Mouse (Mus musculus) liver, embryonic 14.5 days (tissue): Measurements from ENCODE around the gene Rnf151. TPM values are rescaled to one million over a fixed set of nuclear protein-coding genes. Genes with fewer than 3 reads are reported as not detected.

Experiments used
- ATAC-seq: fragments of 200-750 bp; cut with Nextera tagmentation; 2 replicates; pipeline ENCODE4 v1.8.0; 2017; ENCODE audit warnings: moderate number of reproducible peaks, mild to moderate bottlenecking, moderate library complexity; ENCODE audit not compliant: insufficient read depth
- DNase-seq, 3 experiments: peaks; one replicate each; pipeline ENCODE4 v3.0.0-alpha.2; 2012 to 2013; ENCODE audit warnings: low read depth in 3 of 3, low spot score in 3 of 3
- H3K27ac ChIP-seq: fragments of 300-500 bp; sonication (generic); 2 replicates; pipeline ENCODE4 v1.5.1; 2014; ENCODE audit warnings: moderate library complexity, mild to moderate bottlenecking, control low read depth, inconsistent platforms
- H3K27me3 ChIP-seq: fragments of 300-500 bp; sonication (generic); 2 replicates; pipeline ENCODE4 v1.6.1; 2014; ENCODE audit warnings: mild to moderate bottlenecking, low read length, moderate library complexity; ENCODE audit not compliant: control insufficient read depth, insufficient read depth
- H3K36me3 ChIP-seq: fragments of 300-500 bp; sonication (generic); replicated peaks from 2 replicates; pipeline ENCODE4 v1.6.1; 2014; ENCODE audit warnings: low read depth; ENCODE audit not compliant: control insufficient read depth, insufficient read depth
- H3K4me1 ChIP-seq, 2 experiments: fragments of 200-500 bp in 1 of 2; fragments of 300-500 bp in 1 of 2; sonication (generic) in 1 of 2; replicated peaks; 2 replicates each; pipeline ENCODE4 v1.6.1; 2012 to 2014; ENCODE audit warnings: antibody characterized with exemption in 1 of 2, inconsistent platforms in 1 of 2, low read length in 1 of 2; ENCODE audit not compliant: control insufficient read depth in 2 of 2, insufficient read depth in 2 of 2
- H3K4me2 ChIP-seq: fragments of 300-500 bp; sonication (generic); 2 replicates; pipeline ENCODE4 v1.6.1; 2014; ENCODE audit warnings: low read depth, mild to moderate bottlenecking, control low read depth, moderate library complexity
- H3K4me3 ChIP-seq, 2 experiments: fragments of 200-500 bp in 1 of 2; fragments of 300-500 bp in 1 of 2; sonication (generic) in 1 of 2; 2 replicates each; pipeline ENCODE4 v1.5.1; 2012 to 2014; ENCODE audit warnings: low read depth in 2 of 2, low read length in 2 of 2, mild to moderate bottlenecking in 2 of 2, control low read depth in 1 of 2, inconsistent platforms in 1 of 2, moderate library complexity in 1 of 2; ENCODE audit not compliant: insufficient read depth in 1 of 2
- H3K9ac ChIP-seq: fragments of 300-500 bp; sonication (generic); replicated peaks from 2 replicates; pipeline ENCODE4 v1.6.1; 2014; ENCODE audit warnings: mild to moderate bottlenecking, control low read depth, moderate library complexity
- H3K9me3 ChIP-seq: fragments of 300-500 bp; sonication (generic); 2 replicates; pipeline ENCODE4 v1.6.1; 2016; ENCODE audit warnings: low read length, mixed read lengths; ENCODE audit not compliant: control insufficient read depth
- CTCF ChIP-seq: IDR thresholded peaks from 2 replicates; pipeline ENCODE4 v1.5.1; 2016; ENCODE audit warnings: antibody characterized with exemption, low read depth, control low read depth
- EP300 ChIP-seq: IDR thresholded peaks from 2 replicates; pipeline ENCODE4 v1.6.1; 2016; ENCODE audit warnings: antibody characterized with exemption, low read depth
- WGBS: fragments of 180-500 bp; shearing (Covaris S2); extraction: QIAGEN DNeasy Blood & Tissue Kit; methylation state at CpG from one replicate; pipeline ENCODE4 v1.1.7; 2014; ENCODE audit not compliant: insufficient replicate concordance; 5-methylcytosine and 5-hydroxymethylcytosine counted together
- polyA plus RNA-seq, 2 experiments: library from polyadenylated mRNA; depleted of rRNA in 1 of 2; stranded (reverse) in 1 of 2; unstranded in 1 of 2; fragments of >200 nt; fragmentation: Nextera tagmentation in 1 of 2; extraction: Ambion mirVana in 1 of 2; gene quantifications; 2 replicates each; pipeline versions ENCODE4 v1.2.1 to v1.2.3; 2012 to 2014

Gene Rnf151
- polyA plus RNA-seq, 2 experiments, result 0.11 TPM; not detected in 1

DNA sequence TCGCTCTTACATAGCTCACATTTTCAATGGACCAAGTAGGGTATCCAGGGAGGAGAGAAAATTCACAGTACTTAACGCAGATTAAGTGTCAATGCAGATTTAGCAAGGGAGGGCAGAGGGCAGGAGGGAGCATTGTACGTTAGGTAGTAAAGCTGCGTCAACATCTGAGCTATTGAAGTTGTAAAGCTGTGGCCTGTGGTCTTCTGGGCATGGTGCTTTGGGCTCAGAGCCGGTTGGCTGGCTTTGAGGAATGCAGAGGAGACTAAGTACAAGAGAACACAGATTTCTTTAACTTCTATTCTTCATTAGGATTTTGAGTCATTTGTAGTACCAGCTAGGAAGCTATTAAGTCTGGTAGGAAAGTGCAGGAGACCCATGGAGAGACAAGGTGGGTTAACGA is 2.3 kb downstream of the Rnf151 start:
- H3K4me1 ChIP-seq, result peaks cover 2 to 6% of the 10 kb centered on the region in 2 experiments
- H3K9me3 ChIP-seq, result no peaks in the 10 kb centered on the region
- WGBS, result 81% methylated on average over 6 of the region's 6 CpGs
- no peak overlapping the region for H3K27ac ChIP-seq
- ATAC-seq (no peak), DNase-seq (no peak)
- TF ChIP-seq EP300 (no peak), CTCF (no peak)
- no peak overlapping the region for H3K4me3 ChIP-seq
- no peak overlapping the region for H3K9ac ChIP-seq
- no peaks in the 10 kb centered on the region for H3K27me3 ChIP-seq
- no peak overlapping the region for H3K4me2 ChIP-seq
- H3K36me3 ChIP-seq, result peaks cover under 1% of the 10 kb centered on the region; the same call in 1 of the 2 replicates

DNA sequence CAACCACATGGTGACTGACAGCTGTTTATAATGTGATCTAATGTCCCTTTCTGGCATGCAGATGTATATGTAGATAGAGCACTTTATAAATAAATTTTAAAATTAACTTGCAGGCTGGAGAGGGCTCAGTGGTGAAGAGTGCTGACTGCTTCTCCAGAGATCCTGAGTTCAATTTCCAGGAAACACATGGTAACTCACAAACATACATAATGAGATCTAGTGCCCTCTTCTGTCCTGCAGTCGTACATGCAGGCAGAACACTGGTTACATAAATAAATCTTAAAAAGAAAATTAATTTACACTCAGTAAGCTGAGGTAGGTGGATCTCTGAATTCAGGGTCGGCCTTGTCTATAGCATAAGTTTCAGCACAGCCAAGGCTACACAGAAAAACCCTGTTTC is 9.2 kb downstream of the Rnf151 start:
- DNase-seq, result peak in 1 of 3 experiments; percentile 61
- TF ChIP-seq EP300 (no peak), CTCF (peak; percentile 58; the same call in 1 of the 2 replicates)
- H3K9ac ChIP-seq, result no peak overlapping the region
- no peaks in the 10 kb centered on the region for H3K27me3 ChIP-seq
- H3K36me3 ChIP-seq, result peaks cover 3% of the 10 kb centered on the region; the same call in 1 of the 2 replicates
- ATAC-seq, result no peak
- H3K27ac ChIP-seq, result no peak overlapping the region
- H3K4me2 ChIP-seq, result peak overlapping the region; percentile 97
- H3K4me1 ChIP-seq, result peaks cover 12 to 14% of the 10 kb centered on the region in 2 experiments
- peak overlapping the region in 1 of 2 experiments; percentile 86; a peak in 2 of 4 replicates for H3K4me3 ChIP-seq
- no peaks in the 10 kb centered on the region for H3K9me3 ChIP-seq
- 18% methylated on average over 2 of the region's 2 CpGs for WGBS

GRCm38 (mm10) chr17:24707801-24708425 is 9.9 kb downstream of the Rnf151 start:
- peaks cover 12 to 14% of the 10 kb centered on the region in 2 experiments for H3K4me1 ChIP-seq
- H3K9ac ChIP-seq, result peak overlapping the region; percentile 83
- ATAC-seq (peak; percentile 61; the same call in 1 of the 2 replicates), DNase-seq (no peak)
- H3K4me2 ChIP-seq, result peak overlapping the region; percentile 97
- no peak for TF ChIP-seq EP300
- no peak for TF ChIP-seq CTCF
- no peaks in the 10 kb centered on the region for H3K9me3 ChIP-seq
- H3K27ac ChIP-seq, result peak overlapping the region; percentile 90
- peaks cover 4% of the 10 kb centered on the region; the same call in 1 of the 2 replicates for H3K36me3 ChIP-seq
- WGBS, result 3% methylated on average over 24 of the region's 24 CpGs
- peak overlapping the region; percentile 72 to 86 for H3K4me3 ChIP-seq
- H3K27me3 ChIP-seq, result no peaks in the 10 kb centered on the region

GRCm38 (mm10) chr17:24706982-24707800 is 10.7 kb downstream of the Rnf151 start, which contains the start of gene Tbl3:
Gene Tbl3 (minus strand): TSS chr17:24707660.
- ATAC-seq (peak; percentile 89), DNase-seq (peak; percentile 85 to 90 (median 88))
- peak within 1 kb of the TSS; percentile 72 to 86 for H3K4me3 ChIP-seq
- peak; percentile 38; the same call in 1 of the 2 replicates for TF ChIP-seq EP300
- TF ChIP-seq CTCF, result no peak; the same call in 1 of the 2 replicates
- H3K36me3 ChIP-seq, result peaks cover 6% of the 10 kb centered on the region
- no peaks in the 10 kb centered on the region for H3K9me3 ChIP-seq
- H3K4me2 ChIP-seq, result peak within 1 kb of the TSS; percentile 97
- peaks cover 12 to 14% of the 10 kb centered on the region in 2 experiments for H3K4me1 ChIP-seq
- peak within 1 kb of the TSS; percentile 90 for H3K27ac ChIP-seq
- 1% methylated on average over 32 of the region's 32 CpGs for WGBS
- H3K9ac ChIP-seq, result peak within 1 kb of the TSS; percentile 83
- H3K27me3 ChIP-seq, result no peaks in the 10 kb centered on the region

DNA sequence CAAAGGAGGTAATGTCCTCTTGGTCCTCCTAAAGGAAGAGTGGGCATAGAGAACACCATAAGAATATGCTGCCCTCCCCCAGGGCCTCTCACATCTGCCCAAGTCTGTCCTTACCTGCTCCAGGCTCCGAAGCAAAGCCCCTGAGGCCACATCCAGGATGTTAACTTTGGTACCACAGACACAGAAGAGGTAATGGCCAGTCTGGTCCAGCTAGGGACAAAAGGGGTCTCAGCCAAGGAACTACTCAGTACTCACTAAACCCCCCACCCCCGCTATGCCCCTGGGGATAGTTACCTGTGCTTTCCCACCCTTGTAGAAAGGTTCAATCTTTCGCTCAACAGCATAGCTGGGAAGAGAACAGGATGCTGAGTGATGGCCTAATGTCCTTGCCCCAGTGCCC is 12.0 kb downstream of the Rnf151 start:
- Histone ChIP-seq H3K36me3 (peaks cover 14% of the 10 kb centered on the region), H3K9ac (no peak overlapping the region), H3K4me3 (no peak overlapping the region), H3K9me3 (no peaks in the 10 kb centered on the region), H3K4me1 (peaks cover 12 to 14% of the 10 kb centered on the region in 2 experiments), H3K27me3 (no peaks in the 10 kb centered on the region), H3K4me2 (no peak overlapping the region; the same call in 1 of the 2 replicates), H3K27ac (no peak overlapping the region)
- ATAC-seq (no peak), DNase-seq (no peak)
- WGBS, result 80% methylated on average over 3 of the region's 3 CpGs
- no peak for TF ChIP-seq CTCF
- TF ChIP-seq EP300, result no peak
